Mouse (Mus musculus) CH12F3 (cell line): ENCODE measurements around the gene Mki67.

Source experiments
- in situ Hi-C: fragments of 300-500 bp; cut with MboI; formaldehyde crosslinking; loops from 2 replicates; pipeline ENCODE4 v1.14.3; 2020; ENCODE audit warnings: low sequenced_read_pairs

Mki67 gene

GRCm38 (mm10) chr7:135673576-135673975, 42.6 kb downstream of the Mki67 start:
- in situ Hi-C loops, result no loop called here

- in situ Hi-C loops, result no loop called here
Observed at GRCm38 (mm10) chr7:135668852-135669739, 47.1 kb downstream of the Mki67 start.

- in situ Hi-C loops, result no loop called here
Observed at GRCm38 (mm10) chr7:135666314-135666713, 49.8 kb downstream of the Mki67 start.

GRCm38 (mm10) chr7:135664211-135664610, 52.0 kb downstream of the Mki67 start:
- in situ Hi-C loops, result no loop called here

GRCm38 (mm10) chr7:135660314-135660713, 55.8 kb downstream of the Mki67 start:
- in situ Hi-C loops, result no loop called here

- in situ Hi-C loops, result no loop called here
Observed at GRCm38 (mm10) chr7:135659314-135659935, 56.7 kb downstream of the Mki67 start.

- in situ Hi-C loops, result no loop called here
Observed at GRCm38 (mm10) chr7:135658150-135658549, 58.0 kb downstream of the Mki67 start.

GRCm38 (mm10) chr7:135655113-135655512, 61.0 kb downstream of the Mki67 start:
- in situ Hi-C loops, result no loop called here

- in situ Hi-C loops, result no loop called here
Observed at GRCm38 (mm10) chr7:135654288-135654687, 61.9 kb downstream of the Mki67 start.

GRCm38 (mm10) chr7:135653601-135654000, 62.6 kb downstream of the Mki67 start:
- in situ Hi-C loops, result no loop called here

- in situ Hi-C loops, result no loop called here
Observed at GRCm38 (mm10) chr7:135652781-135653180, 63.4 kb downstream of the Mki67 start.

GRCm38 (mm10) chr7:135651831-135652511, 64.2 kb downstream of the Mki67 start:
- in situ Hi-C loops, result no loop called here

GRCm38 (mm10) chr7:135650061-135650460, 66.1 kb downstream of the Mki67 start:
- in situ Hi-C loops, result no loop called here

- in situ Hi-C loops, result loop anchor here (25.0 kb wide), 1 partner anchor 262 kb away; no protein-coding TSS in a partner anchor
Observed at GRCm38 (mm10) chr7:135649306-135649705, 66.9 kb downstream of the Mki67 start.

- in situ Hi-C loops, result loop anchor here (25.0 kb wide), 1 partner anchor 262 kb away; no protein-coding TSS in a partner anchor
Observed at GRCm38 (mm10) chr7:135648821-135649220, 67.3 kb downstream of the Mki67 start.

GRCm38 (mm10) chr7:135646976-135647375, 69.2 kb downstream of the Mki67 start:
- in situ Hi-C loops, result loop anchor here (25.0 kb wide), 1 partner anchor 260 kb away; no protein-coding TSS in a partner anchor

GRCm38 (mm10) chr7:135644452-135644851, 71.7 kb downstream of the Mki67 start:
- in situ Hi-C loops, result loop anchor here (25.0 kb wide), 1 partner anchor 257 kb away; no protein-coding TSS in a partner anchor

- in situ Hi-C loops, result loop anchor here (25.0 kb wide), 1 partner anchor 255 kb away; no protein-coding TSS in a partner anchor
Observed at GRCm38 (mm10) chr7:135641698-135642507, 74.3 kb downstream of the Mki67 start.
